Mouse (Mus musculus): ENCODE measurements around the gene Soat1. TPM values are rescaled to one million over a fixed set of nuclear protein-coding genes. Genes with fewer than 3 reads are reported as not detected.
"Not testable (repeated sequence)": the region's sequence is repeated elsewhere in the genome, so short reads cannot be mapped to it uniquely, and the experiment has no call there.

The Soat1 gene
- polyA plus RNA-seq (2012): 0.03 TPM in 1 of 2 replicates, not detected in the other

- no peak for TF ChIP-seq GATA1 (IDR thresholded peaks at IDR 0.05; ENCODE audit: low read length)
Measured at GRCm38 (mm10) chr1:156473961-156474503, at the start of gene Soat1. Soat1 (minus strand) TSS chr1:156474331.

- TF ChIP-seq GATA1 (IDR thresholded peaks at IDR 0.05; ENCODE audit: low read length): not testable (repeated sequence)
Measured at GRCm38 (mm10) chr1:156523842-156524241, 49.7 kb upstream of the Soat1 start, which contains the start of gene Gm10031. Gm10031 (plus strand) TSS chr1:156524012.

DNA sequence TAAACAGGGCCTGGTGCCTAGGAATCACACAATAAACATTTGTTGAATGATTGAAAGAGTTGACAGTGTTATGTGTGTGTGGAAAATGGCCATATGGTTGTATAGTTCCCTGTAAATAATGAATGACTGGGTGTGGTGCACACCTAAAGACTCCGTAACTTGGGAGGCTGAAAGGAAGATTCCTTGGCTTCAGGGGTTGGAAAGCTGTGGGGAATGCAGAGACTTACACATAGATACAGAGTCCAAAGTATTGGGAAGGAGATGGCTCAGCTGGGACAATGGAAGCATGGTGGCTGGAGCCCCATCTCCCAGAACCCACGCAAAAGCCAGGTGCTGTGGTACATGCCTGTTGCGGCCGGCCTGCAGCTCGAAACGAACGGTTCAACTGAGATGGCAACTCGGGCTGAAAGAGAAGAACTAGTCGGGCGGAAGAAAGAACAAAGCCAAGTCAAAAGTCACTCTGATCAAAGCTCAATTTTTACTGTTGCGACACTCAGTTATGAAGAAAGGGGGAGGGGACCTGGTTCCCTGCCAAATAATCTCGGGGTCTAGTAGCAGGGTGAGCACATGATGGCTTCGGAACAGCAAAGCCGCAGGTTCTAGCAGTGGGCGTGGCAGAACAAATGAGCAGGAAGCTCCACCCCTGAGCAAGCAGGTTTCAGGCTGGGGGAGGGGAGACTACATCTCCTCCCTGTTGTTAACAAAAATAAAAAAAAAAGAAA, 47.8 kb upstream of the Soat1 start:
- no peak for TF ChIP-seq GATA1 (IDR thresholded peaks at IDR 0.05; ENCODE audit: low read length)

DNA sequence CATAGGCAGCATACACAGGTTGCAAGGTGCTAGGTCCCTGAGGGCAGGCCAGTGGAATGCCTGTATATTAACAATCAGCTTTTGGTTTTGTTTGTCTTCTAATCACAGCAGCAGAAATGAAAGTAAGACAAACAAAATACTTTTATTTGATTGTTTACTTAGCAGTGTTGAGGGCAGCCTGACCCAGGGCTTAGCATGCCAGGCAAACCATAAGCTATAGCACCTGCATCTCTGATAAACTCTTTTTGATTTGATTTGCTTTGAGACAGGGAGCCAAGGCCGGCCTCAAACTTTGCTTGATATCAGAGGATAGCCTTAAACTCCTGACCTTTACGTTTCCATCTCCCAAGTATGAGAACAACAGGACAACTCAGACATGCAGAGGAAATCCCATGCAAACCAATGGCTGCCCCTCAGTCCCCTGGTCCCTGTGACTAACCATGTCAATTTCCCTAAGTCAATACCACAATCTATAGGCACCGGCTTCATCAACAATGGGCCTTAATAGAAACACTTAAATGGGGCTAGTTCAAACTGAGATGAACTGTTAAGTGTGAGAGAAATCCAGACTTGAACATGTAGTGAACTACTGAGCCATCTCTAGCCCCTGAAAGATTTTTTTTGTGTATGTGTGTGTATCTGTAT, 46.1 kb upstream of the Soat1 start:
- no peak for TF ChIP-seq GATA1 (IDR thresholded peaks at IDR 0.05; ENCODE audit: low read length)

GRCm38 (mm10) chr1:156507753-156508152, 33.6 kb upstream of the Soat1 start:
- no peak for TF ChIP-seq GATA1 (IDR thresholded peaks at IDR 0.05; ENCODE audit: low read length)

DNA sequence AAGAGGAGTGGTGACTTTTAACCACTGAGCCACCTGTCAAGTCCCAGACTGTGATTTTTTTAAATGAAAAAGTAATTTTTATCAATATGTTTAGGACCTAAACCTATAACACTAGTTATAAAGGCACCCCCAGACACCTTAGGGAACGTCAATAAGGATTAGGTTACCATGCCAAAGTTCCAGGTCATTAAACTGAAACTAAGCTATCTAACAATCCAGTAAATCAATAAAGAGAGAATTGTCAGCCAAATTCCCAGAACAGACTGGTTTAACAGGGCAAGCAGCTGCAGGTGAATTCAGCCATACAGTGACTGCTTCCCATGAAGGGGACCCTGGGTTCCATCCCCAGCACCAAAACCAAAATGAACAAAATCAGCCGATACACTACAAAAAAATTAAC, 31.8 kb upstream of the Soat1 start:
- TF ChIP-seq GATA1 (IDR thresholded peaks at IDR 0.05; ENCODE audit: low read length): no peak

GRCm38 (mm10) chr1:156504945-156505523, 30.9 kb upstream of the Soat1 start:
- TF ChIP-seq GATA1 (IDR thresholded peaks at IDR 0.05; ENCODE audit: low read length): no peak

- no peak for TF ChIP-seq GATA1 (IDR thresholded peaks at IDR 0.05; ENCODE audit: low read length)
Measured at GRCm38 (mm10) chr1:156496910-156497309, 22.8 kb upstream of the Soat1 start.

- no peak for TF ChIP-seq GATA1 (IDR thresholded peaks at IDR 0.05; ENCODE audit: low read length)
Measured at GRCm38 (mm10) chr1:156495025-156495424, 20.9 kb upstream of the Soat1 start.

- TF ChIP-seq GATA1 (IDR thresholded peaks at IDR 0.05; ENCODE audit: low read length): no peak
Measured at GRCm38 (mm10) chr1:156491226-156491796, 17.2 kb upstream of the Soat1 start.

DNA sequence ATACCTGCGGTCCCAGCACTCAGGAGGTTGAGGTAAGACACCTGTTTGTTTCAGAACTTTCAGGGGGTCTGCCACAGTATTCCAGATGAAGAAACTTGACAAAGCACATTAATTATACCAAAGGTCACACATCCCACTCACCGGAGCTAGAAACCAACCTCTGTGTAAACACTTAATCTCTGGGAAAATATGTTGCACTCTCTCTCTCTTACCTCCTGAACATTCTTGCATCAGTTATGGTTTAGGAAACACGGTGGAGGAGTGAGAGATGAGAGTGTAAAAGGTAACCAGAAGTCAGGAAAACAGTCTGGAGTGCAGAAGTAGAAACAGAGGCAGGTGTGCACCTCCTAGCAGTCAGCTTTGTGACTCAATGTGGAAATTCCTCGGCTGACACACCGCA, 13.9 kb upstream of the Soat1 start:
- TF ChIP-seq GATA1 (IDR thresholded peaks at IDR 0.05; ENCODE audit: low read length): no peak

DNA sequence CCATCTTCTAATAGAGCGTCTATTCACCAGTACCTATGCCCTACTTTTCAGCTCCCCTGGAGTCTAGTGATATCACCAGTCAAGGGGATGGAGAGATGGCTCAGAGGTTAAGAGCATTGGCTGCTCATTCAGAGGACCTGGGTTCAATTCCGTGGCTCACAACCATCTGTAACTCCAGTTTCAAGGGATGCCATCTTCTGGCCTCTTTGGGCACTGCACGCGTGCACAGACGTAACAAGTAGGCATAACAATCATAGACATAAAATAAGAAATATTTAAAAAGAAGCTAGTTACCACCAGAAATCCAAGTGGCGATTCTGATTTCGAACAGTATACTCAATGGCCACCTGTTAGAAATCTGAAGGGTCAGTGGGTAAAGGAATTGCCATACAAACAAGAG, 13.4 kb upstream of the Soat1 start:
- TF ChIP-seq GATA1 (IDR thresholded peaks at IDR 0.05; ENCODE audit: low read length): no peak

DNA sequence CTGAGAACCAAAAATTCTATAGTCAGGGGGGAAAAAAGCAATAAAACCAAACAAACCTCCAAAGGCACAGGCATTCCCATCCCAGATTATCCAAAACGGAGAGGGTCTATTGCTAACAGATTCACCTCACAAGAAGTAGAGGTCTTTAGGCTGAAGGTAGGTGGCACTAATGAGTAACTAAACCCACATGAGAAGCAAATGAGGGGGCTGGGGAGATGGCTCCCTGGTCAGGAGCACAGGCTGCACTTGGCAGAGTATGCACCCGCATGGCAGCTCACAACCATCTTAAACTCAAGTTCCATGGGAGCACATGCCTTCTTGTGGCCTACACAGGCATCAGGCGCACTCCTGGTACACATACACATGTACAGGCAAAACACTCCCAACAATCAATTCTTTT, 7.7 kb upstream of the Soat1 start:
- TF ChIP-seq GATA1 (IDR thresholded peaks at IDR 0.05; ENCODE audit: low read length): no peak

GRCm38 (mm10) chr1:156476535-156476934, 2.4 kb upstream of the Soat1 start:
- TF ChIP-seq GATA1 (IDR thresholded peaks at IDR 0.05; ENCODE audit: low read length): no peak

- TF ChIP-seq GATA1 (IDR thresholded peaks at IDR 0.05; ENCODE audit: low read length): no peak
Measured at GRCm38 (mm10) chr1:156476016-156476415, 1.9 kb upstream of the Soat1 start.

GRCm38 (mm10) chr1:156474854-156475253, 723 bp upstream of the Soat1 start:
- no peak for TF ChIP-seq GATA1 (IDR thresholded peaks at IDR 0.05; ENCODE audit: low read length)

Measured in G1E-ER4 (cell line).